Mouse (Mus musculus) testis, adult 2 months (tissue): ENCODE data around the gene Clgn.

ENCODE experiments used
- CTCF ChIP-seq: fragments of 200-500 bp; IDR thresholded peaks from 2 replicates; pipeline ENCODE4 v1.5.1; 2012; ENCODE audit warnings: low read depth, mild to moderate bottlenecking, inconsistent platforms, low read length, moderate library complexity; ENCODE audit not compliant: control insufficient read depth, insufficient read depth, insufficient replicate concordance
- POLR2A ChIP-seq: fragments of 200-500 bp; IDR thresholded peaks from 2 replicates; pipeline ENCODE4 v1.6.1; 2012; ENCODE audit warnings: low read depth, mild to moderate bottlenecking, inconsistent platforms, low read length, moderate library complexity; ENCODE audit not compliant: control insufficient read depth

DNA sequence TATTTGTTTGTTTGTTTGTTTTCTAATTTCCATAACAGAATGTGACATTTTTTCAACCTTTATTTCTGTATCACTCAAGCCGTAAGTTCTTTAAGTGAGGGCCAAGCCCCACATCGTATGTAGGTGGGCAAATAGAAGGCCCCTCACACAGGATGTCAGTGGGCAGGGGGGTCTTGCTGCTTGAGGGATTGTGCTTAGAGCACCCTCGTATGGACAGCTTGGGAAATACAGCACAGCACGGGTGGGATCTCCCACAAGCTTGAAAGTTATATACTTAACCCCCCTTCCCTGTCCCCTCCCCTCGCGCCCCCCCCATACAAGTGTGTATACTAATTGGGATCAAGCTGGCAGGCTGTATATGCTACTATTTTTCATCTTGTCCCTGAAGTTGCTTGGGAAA is 17.2 kb downstream of the Clgn start:
- TF ChIP-seq CTCF (no peak), POLR2A (no peak)
